In genomic region chr2:174866546-174866945, GRCm38 (mm10) we compare ENCODE assay signal across 20 mouse cellular contexts.
DNase-seq lines count a peak whose midpoint lies in the region; ATAC-seq lines count a peak whose summit lies in the region.
"Had no signal": no experiment of that assay in that cellular context is flagged by ENCODE, and none has a peak within 500 bp of the region (broad histone marks: within the 10 kb centered on the region; RNA-seq: fewer than 3 reads in every experiment).

No protein-coding gene starts in this region.

- H3K36me3 ChIP-seq in heart, embryonic 13.5 days, result no peaks in the 10 kb centered on the region
- no peaks in the 10 kb centered on the region for H3K36me3 ChIP-seq in stomach, embryonic 14.5 days (ENCODE audit: control insufficient read depth, insufficient read depth, low read length)
- H3K36me3 ChIP-seq: forebrain, embryonic 10.5 days; G1E; hindbrain, embryonic 10.5 days had no signal

- peaks cover 37% of the 10 kb centered on the region for H3K4me1 ChIP-seq in heart, embryonic 13.5 days
- peaks cover 22% of the 10 kb centered on the region for H3K4me1 ChIP-seq in stomach, embryonic 14.5 days (ENCODE audit: control insufficient read depth, insufficient read depth, low read length)

- H3K9ac ChIP-seq in heart, embryonic 13.5 days, result no peak overlapping the region
- no peak overlapping the region for H3K9ac ChIP-seq in stomach, embryonic 14.5 days (replicated peaks; ENCODE audit: low read depth, low read length)

- H3K27ac ChIP-seq in heart, embryonic 13.5 days (replicated peaks), result 0 out of 2 replicates have a peak overlapping the region, but pooled peaks have one; percentile 8
- peak overlapping the region; percentile 18; the same call in 1 of the 2 replicates for H3K27ac ChIP-seq in stomach, embryonic 14.5 days (ENCODE audit: low read length)
- H3K27ac ChIP-seq: forebrain, embryonic 10.5 days; hindbrain, embryonic 10.5 days; layer of hippocampus, adult 2 months; macrophage had no signal

- no peaks in the 10 kb centered on the region for H3K27me3 ChIP-seq in heart, embryonic 13.5 days (replicated peaks)
- no peaks in the 10 kb centered on the region for H3K27me3 ChIP-seq in stomach, embryonic 14.5 days (ENCODE audit: control insufficient read depth, insufficient read depth, low read length)

- WGBS in heart, embryonic 13.5 days, result 36% methylated on average over 8 of the region's 8 CpGs
- WGBS in stomach, embryonic 14.5 days, result 62% methylated on average over 8 of the region's 8 CpGs

- no peak for DNase-seq in heart, adult 9 months (ENCODE audit: low spot score in 2 of 2)
- DNase-seq in ovary, adult 18-20 months (ENCODE audit: low spot score), result peak; percentile 30
- no peak for DNase-seq in ovary, postnatal 10 days (ENCODE audit: low spot score)
- DNase-seq in layer of hippocampus, postnatal 10 days (ENCODE audit: low spot score in 2 of 2), result no peak
- DNase-seq in urinary bladder, postnatal 4 days (ENCODE audit: low spot score in 2 of 2), result no peak
- DNase-seq: adrenal gland, postnatal 10 days; cerebellum, adult 11 months; cerebellum, postnatal 10 days; lung, adult 18-20 months; thymus, postnatal 14 days had no signal

- H3K4me2 ChIP-seq in heart, embryonic 13.5 days, result no peak overlapping the region
- H3K4me2 ChIP-seq in stomach, embryonic 14.5 days (replicated peaks; ENCODE audit: low read depth, low read length), result no peak overlapping the region
- H3K4me2 ChIP-seq: liver, embryonic 11.5 days; midbrain, embryonic 11.5 days had no signal

- H3K4me3 ChIP-seq in heart, embryonic 13.5 days, result no peak overlapping the region
- H3K4me3 ChIP-seq in stomach, embryonic 14.5 days (ENCODE audit: low read depth, low read length), result no peak overlapping the region
- H3K4me3 ChIP-seq: forebrain, embryonic 10.5 days; hindbrain, embryonic 10.5 days; layer of hippocampus, adult 2 months had no signal

- ATAC-seq in heart, embryonic 13.5 days (ENCODE audit: extremely low read depth, insufficient number of reproducible peaks, low FRiP score, low TSS enrichment), result no peak
- no peak for ATAC-seq in stomach, embryonic 14.5 days (ENCODE audit: insufficient number of reproducible peaks, insufficient read depth, low FRiP score, low read depth)
- ATAC-seq: activated CD4-positive, CD25-positive, alpha-beta regulatory T cell, adult 4 months had no signal

- H3K9me3 ChIP-seq in heart, embryonic 13.5 days, result no peaks in the 10 kb centered on the region
- H3K9me3 ChIP-seq in stomach, embryonic 14.5 days (ENCODE audit: control insufficient read depth, low read depth, low read length), result no peaks in the 10 kb centered on the region
- H3K9me3 ChIP-seq: forebrain, embryonic 10.5 days; hindbrain, embryonic 10.5 days had no signal
